Mouse (Mus musculus) naive thymus-derived CD4-positive, alpha-beta T cell, adult 2 months (primary cell): Measurements from ENCODE around the gene Hnrnpa2b1.
"Not testable (repeated sequence)": the region's sequence is repeated elsewhere in the genome, so short reads cannot be mapped to it uniquely, and the experiment has no call there.

Source experiments
- DNase-seq: peaks from one replicate; pipeline ENCODE4 v3.0.0-alpha.2; 2011; ENCODE audit warnings: low read depth

The Hnrnpa2b1 gene

GRCm38 (mm10) chr6:51469715-51470310 is at the start of gene Hnrnpa2b1:
Gene Hnrnpa2b1, minus strand, starts transcription at chr6:51469894.
- peak; percentile 100 for DNase-seq

- DNase-seq: no peak
These were observed 45.2 kb upstream of the Hnrnpa2b1 start for GRCm38 (mm10) chr6:51514860-51515259.

GRCm38 (mm10) chr6:51513745-51514144 is 44.1 kb upstream of the Hnrnpa2b1 start:
- no peak for DNase-seq

GRCm38 (mm10) chr6:51510946-51511345 is 41.3 kb upstream of the Hnrnpa2b1 start:
- DNase-seq: no peak

- DNase-seq: peak; percentile 88
These were observed 40.4 kb upstream of the Hnrnpa2b1 start for GRCm38 (mm10) chr6:51510094-51510493.

- DNase-seq: peak; percentile 96
These were observed 39.3 kb upstream of the Hnrnpa2b1 start for GRCm38 (mm10) chr6:51508750-51509648.

- no peak for DNase-seq
These were observed 37.9 kb upstream of the Hnrnpa2b1 start for GRCm38 (mm10) chr6:51507556-51507955.

GRCm38 (mm10) chr6:51505671-51506070 is 36.0 kb upstream of the Hnrnpa2b1 start:
- no peak for DNase-seq

GRCm38 (mm10) chr6:51497321-51498111 is 27.8 kb upstream of the Hnrnpa2b1 start:
- no peak for DNase-seq

GRCm38 (mm10) chr6:51489787-51490186 is 20.1 kb upstream of the Hnrnpa2b1 start:
- DNase-seq: no peak

GRCm38 (mm10) chr6:51486731-51487130 is 17.0 kb upstream of the Hnrnpa2b1 start:
- DNase-seq: no peak

GRCm38 (mm10) chr6:51486076-51486710 is 16.5 kb upstream of the Hnrnpa2b1 start:
- no peak for DNase-seq

GRCm38 (mm10) chr6:51485646-51486045 is 16.0 kb upstream of the Hnrnpa2b1 start:
- no peak for DNase-seq

- not testable (repeated sequence) for DNase-seq
These were observed 14.9 kb upstream of the Hnrnpa2b1 start for GRCm38 (mm10) chr6:51484556-51484955.

- no peak for DNase-seq
These were observed 14.2 kb upstream of the Hnrnpa2b1 start for GRCm38 (mm10) chr6:51483861-51484260.

- DNase-seq: no peak
These were observed 11.9 kb upstream of the Hnrnpa2b1 start for GRCm38 (mm10) chr6:51481548-51481947.

- DNase-seq: no peak
These were observed 9.5 kb upstream of the Hnrnpa2b1 start for GRCm38 (mm10) chr6:51479136-51479731.

- no peak for DNase-seq
These were observed 2.5 kb upstream of the Hnrnpa2b1 start for GRCm38 (mm10) chr6:51472213-51472612.

- DNase-seq: no peak
These were observed 2.1 kb upstream of the Hnrnpa2b1 start for GRCm38 (mm10) chr6:51471782-51472181.

GRCm38 (mm10) chr6:51471179-51471505 is 1.4 kb upstream of the Hnrnpa2b1 start:
- no peak for DNase-seq

- no peak for DNase-seq
These were observed 851 bp upstream of the Hnrnpa2b1 start, which contains the start of gene Cbx3 for GRCm38 (mm10) chr6:51470311-51471178. Gene Cbx3, plus strand, starts transcription at chr6:51470360.
